Mouse (Mus musculus): ENCODE data around the gene Gpatch2. TPM values are rescaled to one million over a fixed set of nuclear protein-coding genes. Genes with fewer than 3 reads are reported as not detected.

Gene Gpatch2
- total RNA-seq, 2 experiments from 2014 or later: 8.5 to 10.6 TPM

- no peak for DNase-seq
Observed at GRCm38 (mm10) chr1:187369049-187369448, 153.7 kb downstream of the Gpatch2 start.

GRCm38 (mm10) chr1:187373506-187373905 lies 158.2 kb downstream of the Gpatch2 start:
- DNase-seq: no peak

- DNase-seq: no peak
Observed at GRCm38 (mm10) chr1:187374418-187374817, 159.1 kb downstream of the Gpatch2 start.

- no peak for DNase-seq
Observed at GRCm38 (mm10) chr1:187376946-187377671, 161.8 kb downstream of the Gpatch2 start.

GRCm38 (mm10) chr1:187377865-187378524 lies 162.7 kb downstream of the Gpatch2 start:
- DNase-seq: no peak

- DNase-seq: no peak
Observed at GRCm38 (mm10) chr1:187389476-187389875, 174.2 kb downstream of the Gpatch2 start.

GRCm38 (mm10) chr1:187400834-187401233 lies 185.5 kb downstream of the Gpatch2 start:
- DNase-seq: no peak

Other genes with a start within 250 kb of the Gpatch2 start
- under 1 TPM in 1 of 2 experiments, not detected in 1; 0.08 TPM for gene D1Pas1, start 248.1 kb upstream of the Gpatch2 start, total RNA-seq (2021)
- gene Spata17, start within 50 bp of the Gpatch2 start, total RNA-seq (2021): under 1 TPM; 0.67 to 0.95 TPM

Measured in heart, adult 18-20 months (tissue).